Comparison of ENCODE assay signal across 9 mouse cellular contexts in genomic region chr4:41498921-41499391, GRCm38 (mm10). TPM values are rescaled to one million over a fixed set of nuclear protein-coding genes. Genes with fewer than 3 reads are reported as not detected.
DNase-seq lines count a peak whose midpoint lies in the region; ATAC-seq and TF ChIP-seq lines count a peak whose summit lies in the region.
"Had no signal": no experiment of that assay in that cellular context is flagged by ENCODE, and none has a peak within 500 bp of the region (broad histone marks: within the 10 kb centered on the region; RNA-seq: fewer than 3 reads in every experiment).

No protein-coding gene starts in this region.

- ATAC-seq in heart, embryonic 15.5 days (replicated peaks; ENCODE audit: insufficient number of reproducible peaks, insufficient read depth, low FRiP score, low read depth) = no peak
- ATAC-seq in midbrain, embryonic 16.5 days = no peak
- ATAC-seq: Patski had no signal

- DNase-seq in heart, adult 2 months = no peak
- DNase-seq in embryonic facial prominence, embryonic 10.5 days (ENCODE audit: low spot score) = peak; percentile 65
- peak; percentile 73 for DNase-seq in kidney, adult 18-20 months
- DNase-seq in spleen, postnatal 10 days (ENCODE audit: low spot score in 2 of 2) = no peak
- no peak for DNase-seq in gastrocnemius, postnatal 14 days
- DNase-seq in left cerebral cortex, adult 11 months (ENCODE audit: low spot score) = no peak

- H3K4me2 ChIP-seq in heart, embryonic 15.5 days = peak overlapping the region; percentile 70
- H3K4me2 ChIP-seq in midbrain, embryonic 16.5 days (ENCODE audit: low read length) = peak overlapping the region; percentile 61

- no peak for TF ChIP-seq POLR2A in heart, adult 2 months (IDR thresholded peaks at IDR 0.05; ENCODE audit: insufficient read depth, low read depth, low read length)

- no peak overlapping the region for H3K9ac ChIP-seq in heart, embryonic 15.5 days
- H3K9ac ChIP-seq in heart, adult 2 months (ENCODE audit: low read depth, low read length) = no peak overlapping the region
- peak overlapping the region; percentile 53; the same call in 1 of the 2 replicates for H3K9ac ChIP-seq in midbrain, embryonic 16.5 days (ENCODE audit: low read depth, low read length)

- H3K79me2 ChIP-seq in heart, adult 2 months (replicated peaks; ENCODE audit: control insufficient read depth, insufficient read depth, low read length) = no peaks in the 10 kb centered on the region

- no peak overlapping the region for H3K27ac ChIP-seq in heart, embryonic 15.5 days
- H3K27ac ChIP-seq in heart, adult 2 months = no peak overlapping the region
- no peak overlapping the region for H3K27ac ChIP-seq in embryonic facial prominence, embryonic 10.5 days (replicated peaks)
- no peak overlapping the region for H3K27ac ChIP-seq in midbrain, embryonic 16.5 days (ENCODE audit: low read length)

- no peak for TF ChIP-seq CTCF in heart, adult 2 months (IDR thresholded peaks at IDR 0.05)

- WGBS in heart, embryonic 15.5 days = 12% methylated on average over 43 of the region's 43 CpGs
- WGBS in heart, adult 2 months = 32% methylated on average over 43 of the region's 43 CpGs
- WGBS in embryonic facial prominence, embryonic 10.5 days = 2% methylated on average over 43 of the region's 43 CpGs
- whole genome bisulfite sequencing in midbrain, embryonic 16.5 days = 10% methylated on average over 43 of the region's 43 CpGs

- peak overlapping the region; percentile 41 for H3K4me3 ChIP-seq in heart, embryonic 15.5 days
- H3K4me3 ChIP-seq in heart, adult 2 months = no peak overlapping the region
- peak overlapping the region; percentile 51 for H3K4me3 ChIP-seq in embryonic facial prominence, embryonic 10.5 days
- H3K4me3 ChIP-seq in midbrain, embryonic 16.5 days (ENCODE audit: low read depth, low read length) = peak overlapping the region; percentile 36

- peaks cover 33% of the 10 kb centered on the region for H3K4me1 ChIP-seq in heart, embryonic 15.5 days (replicated peaks)
- H3K4me1 ChIP-seq in heart, adult 2 months (ENCODE audit: control insufficient read depth, insufficient read depth, low read length) = no peaks in the 10 kb centered on the region
- peaks cover 41% of the 10 kb centered on the region for H3K4me1 ChIP-seq in embryonic facial prominence, embryonic 10.5 days
- peaks cover 13% of the 10 kb centered on the region; the same call in 1 of the 2 replicates for H3K4me1 ChIP-seq in midbrain, embryonic 16.5 days (ENCODE audit: control insufficient read depth, insufficient read depth, low read length)

- intact Hi-C loops in heart, adult 2 months (cut with DNase I) = no loop called here
- intact Hi-C loops in gastrocnemius, postnatal 14 days (cut with DNase I; ENCODE audit: low total_unique reads) = no loop called here

- H3K36me3 ChIP-seq in heart, embryonic 15.5 days = no peaks in the 10 kb centered on the region
- H3K36me3 ChIP-seq in heart, adult 2 months (ENCODE audit: control insufficient read depth, insufficient read depth, low read length) = no peaks in the 10 kb centered on the region
- no peaks in the 10 kb centered on the region for H3K36me3 ChIP-seq in embryonic facial prominence, embryonic 10.5 days (replicated peaks)
- no peaks in the 10 kb centered on the region; the same call in 1 of the 2 replicates for H3K36me3 ChIP-seq in midbrain, embryonic 16.5 days (ENCODE audit: control insufficient read depth, insufficient read depth, low read length)

- no peaks in the 10 kb centered on the region for H3K9me3 ChIP-seq in heart, embryonic 15.5 days (replicated peaks)
- no peaks in the 10 kb centered on the region for H3K9me3 ChIP-seq in embryonic facial prominence, embryonic 10.5 days
- no peaks in the 10 kb centered on the region for H3K9me3 ChIP-seq in midbrain, embryonic 16.5 days (replicated peaks; ENCODE audit: control insufficient read depth, low read length, poor library complexity, severe bottlenecking)

- H3K27me3 ChIP-seq in heart, embryonic 15.5 days = peaks cover 75% of the 10 kb centered on the region
- peaks cover 11% of the 10 kb centered on the region for H3K27me3 ChIP-seq in heart, adult 2 months (ENCODE audit: control insufficient read depth, insufficient read depth, low read length)
- H3K27me3 ChIP-seq in embryonic facial prominence, embryonic 10.5 days (replicated peaks; ENCODE audit: low read depth, poor library complexity, severe bottlenecking) = peaks cover 90% of the 10 kb centered on the region
- peaks cover 49% of the 10 kb centered on the region for H3K27me3 ChIP-seq in midbrain, embryonic 16.5 days (ENCODE audit: control insufficient read depth, insufficient read depth, low read depth, low read length)
- H3K27me3 ChIP-seq: Patski had no signal

- TF ChIP-seq EP300 in heart, adult 2 months (IDR thresholded peaks at IDR 0.05; ENCODE audit: insufficient read depth, low read depth, low read length) = no peak

RNA-seq across cellular contexts. Expression of gene AI464131, which starts 3.9 kb away (rescaled TPM):
- polyA plus RNA-seq in heart, embryonic 15.5 days (2015; fragmentation: Nextera tagmentation; extraction: Ambion mirVana) = 2.7 and 4.0 TPM in 2 replicates
- 10 to 100 TPM; 11.6 to 12.0 TPM for total RNA-seq in heart, adult 2 months (2021)
- 7.6 and 11.0 TPM in 2 replicates for polyA plus RNA-seq in heart, adult 2 months (2012; rRNA removed)
- 5.7 and 8.9 TPM in 2 replicates for polyA plus RNA-seq in embryonic facial prominence, embryonic 10.5 days (2016; fragmentation: Nextera tagmentation; extraction: Ambion mirVana)
- 7.4 and 11.6 TPM in 2 replicates for polyA plus RNA-seq in midbrain, embryonic 16.5 days (2015; fragmentation: Nextera tagmentation; extraction: Ambion mirVana)
- total RNA-seq in gastrocnemius, postnatal 14 days (2021) = 10 to 100 TPM; 60.1 to 60.8 TPM

RNA-seq across cellular contexts. Expression of gene 1110017D15Rik, which starts 18.2 kb away (rescaled TPM):
- polyA plus RNA-seq in heart, embryonic 15.5 days (2015; fragmentation: Nextera tagmentation; extraction: Ambion mirVana) = 0.77 and 0.95 TPM in 2 replicates
- total RNA-seq in heart, adult 2 months (2021) = not detected
- 0.94 and 3.2 TPM in 2 replicates for polyA plus RNA-seq in heart, adult 2 months (2012; rRNA removed)
- 5.3 and 6.1 TPM in 2 replicates for polyA plus RNA-seq in embryonic facial prominence, embryonic 10.5 days (2016; fragmentation: Nextera tagmentation; extraction: Ambion mirVana)
- 15.1 and 18.5 TPM in 2 replicates for polyA plus RNA-seq in midbrain, embryonic 16.5 days (2015; fragmentation: Nextera tagmentation; extraction: Ambion mirVana)
- total RNA-seq in gastrocnemius, postnatal 14 days (2021) = under 1 TPM in 1 of 2 experiments, not detected in 1; 0.37 TPM

RNA-seq across cellular contexts. Expression of gene Nudt2, which starts 34.0 kb away (rescaled TPM):
- polyA plus RNA-seq in heart, embryonic 15.5 days (2015; fragmentation: Nextera tagmentation; extraction: Ambion mirVana) = 37.1 and 38.5 TPM in 2 replicates
- total RNA-seq in heart, adult 2 months (2021) = 10 to 100 TPM; 27.5 to 30.8 TPM
- 28.9 and 41.9 TPM in 2 replicates for polyA plus RNA-seq in heart, adult 2 months (2012; rRNA removed)
- polyA plus RNA-seq in embryonic facial prominence, embryonic 10.5 days (2016; fragmentation: Nextera tagmentation; extraction: Ambion mirVana) = 55.4 and 61.4 TPM in 2 replicates
- polyA plus RNA-seq in midbrain, embryonic 16.5 days (2015; fragmentation: Nextera tagmentation; extraction: Ambion mirVana) = 70.6 and 80.8 TPM in 2 replicates
- total RNA-seq in gastrocnemius, postnatal 14 days (2021) = 10 to 100 TPM; 20.8 to 22.4 TPM

RNA-seq across cellular contexts. Expression of gene Kif24, which starts 34.3 kb away (rescaled TPM):
- 3.0 and 4.4 TPM in 2 replicates for polyA plus RNA-seq in heart, embryonic 15.5 days (2015; fragmentation: Nextera tagmentation; extraction: Ambion mirVana)
- total RNA-seq in heart, adult 2 months (2021) = under 1 TPM; 0.10 to 0.70 TPM
- polyA plus RNA-seq in heart, adult 2 months (2012; rRNA removed) = 0.29 and 0.41 TPM in 2 replicates
- polyA plus RNA-seq in embryonic facial prominence, embryonic 10.5 days (2016; fragmentation: Nextera tagmentation; extraction: Ambion mirVana) = 13.7 and 15.1 TPM in 2 replicates
- polyA plus RNA-seq in midbrain, embryonic 16.5 days (2015; fragmentation: Nextera tagmentation; extraction: Ambion mirVana) = 2.5 and 3.0 TPM in 2 replicates
- total RNA-seq in gastrocnemius, postnatal 14 days (2021) = 1 to 10 TPM in 1 of 2 experiments, under 1 TPM in 1; 0.86 to 1.3 TPM

Comparison
In these comparisons a context has a peak if more than half of its experiments do, and no peak if none do; other contexts are left out.
1. DNase-seq: peak in embryonic facial prominence, embryonic 10.5 days (single experiment) and kidney, adult 18-20 months (single experiment); none in heart, adult 2 months (0 of 2), spleen, postnatal 10 days (0 of 2), gastrocnemius, postnatal 14 days (single experiment) and left cerebral cortex, adult 11 months (single experiment).